Mouse (Mus musculus) embryonic fibroblast, embryonic 13.5 days (primary cell): Measurements from ENCODE around the gene Hgd.

Experiments used
- CTCF ChIP-seq: IDR thresholded peaks from 2 replicates; pipeline ENCODE4 v1.5.1; 2011; ENCODE audit warnings: mild to moderate bottlenecking, control low read depth, low read length, moderate library complexity, borderline replicate concordance; ENCODE audit not compliant: insufficient read depth
- POLR2A ChIP-seq: IDR thresholded peaks from 2 replicates; pipeline ENCODE4 v1.6.1; 2011; ENCODE audit warnings: low read depth, mild to moderate bottlenecking, control low read depth, low read length, moderate library complexity

- TF ChIP-seq POLR2A (no peak), CTCF (no peak)
These were observed 67.1 kb downstream of the Hgd start for GRCm38 (mm10) chr16:37647067-37647466.
